Mouse (Mus musculus) kidney, adult 2 months (tissue): ENCODE results near the gene Ankfy1.

Experiments used
- CTCF ChIP-seq: fragments of 200-500 bp; conservative IDR thresholded peaks from 2 replicates; pipeline ENCODE4 v1.5.1; 2011; ENCODE audit warnings: low read depth, mild to moderate bottlenecking, control low read depth, low read length, moderate library complexity, mixed read lengths; ENCODE audit not compliant: insufficient read depth, insufficient read length
- POLR2A ChIP-seq: fragments of 200-500 bp; IDR thresholded peaks from one replicate; pipeline ENCODE4 v1.6.1; 2011; ENCODE audit warnings: low read depth, low read length, control low read depth

GRCm38 (mm10) chr11:72723165-72723564 is 33.4 kb downstream of the Ankfy1 start:
- TF ChIP-seq CTCF: no peak
- no peak for TF ChIP-seq POLR2A
